Mouse (Mus musculus) heart, embryonic 11.5 days (tissue): ENCODE data around the gene Ryr1. TPM values are rescaled to one million over a fixed set of nuclear protein-coding genes. Genes with fewer than 3 reads are reported as not detected.
A peak's percentile ranks its signal among the peaks of the same experiment; 100 is the strongest.

ENCODE experiments used
- ATAC-seq: fragments of 200-750 bp; cut with Nextera tagmentation; replicated peaks from 2 replicates; pipeline ENCODE4 v1.8.0; 2017; ENCODE audit warnings: moderate library complexity; ENCODE audit not compliant: insufficient number of reproducible peaks, low FRiP score, low TSS enrichment
- H3K27ac ChIP-seq: fragments of 300-500 bp; sonication (generic); 2 replicates; pipeline ENCODE4 v1.5.1; 2014; ENCODE audit warnings: mild to moderate bottlenecking, low read depth, low read length
- H3K27me3 ChIP-seq: fragments of 300-500 bp; sonication (generic); 2 replicates; pipeline ENCODE4 v1.6.1; 2014; ENCODE audit warnings: mild to moderate bottlenecking, low read length, mixed read lengths; ENCODE audit not compliant: control insufficient read depth, insufficient read depth
- H3K36me3 ChIP-seq: fragments of 300-500 bp; sonication (generic); 2 replicates; pipeline ENCODE4 v1.6.1; 2014; ENCODE audit warnings: mild to moderate bottlenecking, low read length, moderate library complexity, mixed read lengths; ENCODE audit not compliant: control insufficient read depth, insufficient read depth
- H3K4me1 ChIP-seq: fragments of 300-500 bp; sonication (generic); 2 replicates; pipeline ENCODE4 v1.6.1; 2014; ENCODE audit warnings: low read length; ENCODE audit not compliant: control insufficient read depth, insufficient read depth
- H3K4me2 ChIP-seq: fragments of 300-500 bp; sonication (generic); 2 replicates; pipeline ENCODE4 v1.6.1; 2014; ENCODE audit warnings: mild to moderate bottlenecking, moderate library complexity
- H3K4me3 ChIP-seq: fragments of 300-500 bp; sonication (generic); 2 replicates; pipeline ENCODE4 v1.5.1; 2014; ENCODE audit warnings: low read depth, low read length
- H3K9ac ChIP-seq: fragments of 300-500 bp; sonication (generic); 2 replicates; pipeline ENCODE4 v1.6.1; 2014; ENCODE audit warnings: mild to moderate bottlenecking, low read depth, low read length, moderate library complexity
- H3K9me3 ChIP-seq: fragments of 300-500 bp; sonication (generic); replicated peaks from 2 replicates; pipeline ENCODE4 v1.6.1; 2016; ENCODE audit warnings: low read length; ENCODE audit not compliant: control insufficient read depth
- WGBS: fragments of 180-500 bp; shearing (Covaris S2); extraction: QIAGEN DNeasy Blood & Tissue Kit; methylation state at CpG from one replicate; pipeline ENCODE4 v1.1.7; 2014; ENCODE audit not compliant: insufficient replicate concordance; 5-methylcytosine and 5-hydroxymethylcytosine counted together
- polyA plus RNA-seq: library from polyadenylated mRNA; unstranded; fragments of >200 nt; fragmentation: Nextera tagmentation; extraction: Ambion mirVana; gene quantifications from 2 replicates; pipeline ENCODE4 v1.2.1, GENCODE M21; 2014

Ryr1 gene
- polyA plus RNA-seq, 1 experiment from 2014 or later = 0.31 TPM

- no peak for ATAC-seq
- H3K4me1 ChIP-seq = no peaks in the 10 kb centered on the region
- H3K9me3 ChIP-seq = no peaks in the 10 kb centered on the region
- H3K4me3 ChIP-seq = no peak overlapping the region
- H3K27me3 ChIP-seq = peaks cover 37% of the 10 kb centered on the region
- 9% methylated on average over 19 of the region's 19 CpGs for WGBS
- H3K9ac ChIP-seq = no peak overlapping the region
- no peak overlapping the region for H3K27ac ChIP-seq
- H3K36me3 ChIP-seq = no peaks in the 10 kb centered on the region
- H3K4me2 ChIP-seq = peak overlapping the region; percentile 22; the same call in 1 of the 2 replicates
These were observed 63.4 kb downstream of the Ryr1 start for GRCm38 (mm10) chr7:29061522-29062037.

- H3K9ac ChIP-seq = no peak overlapping the region
- H3K9me3 ChIP-seq = no peaks in the 10 kb centered on the region; the same call in 1 of the 2 replicates
- ATAC-seq = no peak
- peaks cover 50% of the 10 kb centered on the region for H3K27me3 ChIP-seq
- no peak overlapping the region for H3K4me3 ChIP-seq
- whole genome bisulfite sequencing = 81% methylated on average over 19 of the region's 19 CpGs
- no peak overlapping the region for H3K27ac ChIP-seq
- H3K36me3 ChIP-seq = no peaks in the 10 kb centered on the region
- no peaks in the 10 kb centered on the region for H3K4me1 ChIP-seq
- no peak overlapping the region for H3K4me2 ChIP-seq
These were observed 65.5 kb downstream of the Ryr1 start for GRCm38 (mm10) chr7:29059445-29059844.

DNA sequence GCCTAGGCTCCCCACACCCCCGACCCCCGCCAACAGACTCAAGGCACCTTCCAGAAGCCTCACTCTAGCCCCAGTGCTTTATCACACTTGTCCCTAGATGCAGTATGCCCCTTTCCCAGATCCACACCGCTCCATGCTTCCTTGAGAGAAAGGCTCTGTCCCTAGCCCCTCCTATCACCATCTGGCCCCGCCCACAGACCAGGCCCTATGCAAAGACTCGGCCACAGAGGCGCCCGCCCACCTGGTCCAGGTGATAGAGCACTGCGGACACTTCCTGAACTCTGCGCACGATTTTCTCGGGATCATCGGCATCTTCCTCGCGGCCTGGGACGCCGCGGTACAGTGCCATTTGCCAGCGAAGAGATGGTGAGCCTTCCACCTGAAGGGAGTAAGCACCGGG is 72.2 kb downstream of the Ryr1 start:
- ATAC-seq = no peak
- WGBS = 3% methylated on average over 19 of the region's 19 CpGs
- Histone ChIP-seq H3K4me2 (peak overlapping the region; percentile 11; the same call in 1 of the 2 replicates), H3K9ac (no peak overlapping the region), H3K4me1 (no peaks in the 10 kb centered on the region), H3K27me3 (peaks cover 59% of the 10 kb centered on the region), H3K9me3 (no peaks in the 10 kb centered on the region; the same call in none of the 2 replicates), H3K27ac (no peak overlapping the region), H3K36me3 (no peaks in the 10 kb centered on the region), H3K4me3 (no peak overlapping the region)

GRCm38 (mm10) chr7:29050797-29051196 is 74.2 kb downstream of the Ryr1 start:
- Histone ChIP-seq H3K9ac (no peak overlapping the region), H3K4me3 (no peak overlapping the region), H3K36me3 (no peaks in the 10 kb centered on the region), H3K9me3 (no peaks in the 10 kb centered on the region; the same call in none of the 2 replicates), H3K4me1 (no peaks in the 10 kb centered on the region), H3K4me2 (no peak overlapping the region), H3K27me3 (peaks cover 47% of the 10 kb centered on the region), H3K27ac (no peak overlapping the region)
- ATAC-seq = no peak
- 40% methylated on average over 2 of the region's 2 CpGs for WGBS

GRCm38 (mm10) chr7:29048615-29049014 is 76.4 kb downstream of the Ryr1 start:
- 76% methylated on average over 11 of the region's 11 CpGs for WGBS
- no peaks in the 10 kb centered on the region; the same call in 1 of the 2 replicates for H3K9me3 ChIP-seq
- H3K27me3 ChIP-seq = peaks cover 34% of the 10 kb centered on the region

GRCm38 (mm10) chr7:29048070-29048469 is 76.9 kb downstream of the Ryr1 start:
- Histone ChIP-seq H3K4me3 (no peak overlapping the region), H3K27me3 (peaks cover 29% of the 10 kb centered on the region), H3K27ac (no peak overlapping the region), H3K9me3 (no peaks in the 10 kb centered on the region; the same call in 1 of the 2 replicates), H3K9ac (no peak overlapping the region), H3K36me3 (no peaks in the 10 kb centered on the region), H3K4me2 (no peak overlapping the region), H3K4me1 (no peaks in the 10 kb centered on the region)
- 78% methylated on average over 3 of the region's 3 CpGs for WGBS
- no peak for ATAC-seq

More at GRCm38 (mm10) chr7:29048615-29049014, 76.4 kb downstream of the Ryr1 start:
- Histone ChIP-seq H3K27ac (no peak overlapping the region), H3K4me3 (no peak overlapping the region), H3K36me3 (no peaks in the 10 kb centered on the region), H3K4me2 (no peak overlapping the region), H3K4me1 (no peaks in the 10 kb centered on the region), H3K9ac (no peak overlapping the region)
- no peak for ATAC-seq

DNA sequence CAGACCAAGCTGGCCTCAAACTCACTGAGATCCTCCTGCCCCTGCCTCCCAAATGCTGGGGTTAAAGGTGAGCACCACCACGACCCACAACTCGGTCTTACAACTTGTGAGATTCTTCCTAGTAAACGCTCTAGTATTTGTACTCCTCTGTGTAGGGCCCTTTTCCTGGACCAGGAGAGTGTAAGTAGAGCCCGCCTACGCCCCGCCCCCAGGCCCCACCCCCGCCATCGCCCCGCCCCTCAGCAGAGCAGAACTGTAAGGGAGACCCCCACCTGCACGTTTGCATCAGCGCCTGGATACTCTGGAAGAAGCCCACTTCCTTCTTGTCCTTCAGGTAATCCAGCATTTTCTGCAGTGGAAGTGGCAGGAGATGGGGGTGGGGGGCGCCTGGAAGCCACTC is 78.4 kb downstream of the Ryr1 start:
- Histone ChIP-seq H3K4me1 (no peaks in the 10 kb centered on the region), H3K9me3 (no peaks in the 10 kb centered on the region; the same call in 1 of the 2 replicates), H3K4me3 (no peak overlapping the region), H3K9ac (no peak overlapping the region), H3K4me2 (no peak overlapping the region), H3K36me3 (no peaks in the 10 kb centered on the region), H3K27ac (no peak overlapping the region), H3K27me3 (peaks cover 16% of the 10 kb centered on the region)
- no peak for ATAC-seq
- 3% methylated on average over 12 of the region's 12 CpGs for WGBS

DNA sequence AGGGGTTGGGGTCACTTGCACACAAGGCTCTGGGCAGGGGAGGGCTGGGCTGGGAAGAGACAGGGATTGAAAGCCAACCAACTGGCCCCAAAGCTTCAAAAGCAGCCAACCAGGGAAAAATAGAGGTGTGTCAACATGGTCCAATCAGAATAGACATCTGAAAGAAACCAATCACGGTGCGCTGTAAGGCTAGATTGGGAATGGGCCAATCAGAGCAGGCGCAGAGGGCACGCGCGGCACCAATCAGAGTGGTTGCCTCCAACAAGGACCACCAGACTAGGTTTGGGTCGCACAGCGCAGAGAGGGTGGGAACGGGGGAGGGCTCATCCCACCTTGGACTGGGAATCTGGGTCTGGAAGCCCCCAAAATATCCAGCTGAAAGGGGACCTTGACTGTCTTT is 80.7 kb downstream of the Ryr1 start:
- no peak overlapping the region for H3K27ac ChIP-seq
- peaks cover 7% of the 10 kb centered on the region; the same call in 1 of the 2 replicates for H3K4me1 ChIP-seq
- H3K4me3 ChIP-seq = no peak overlapping the region
- no peak overlapping the region for H3K4me2 ChIP-seq
- 43% methylated on average over 9 of the region's 9 CpGs for WGBS
- no peaks in the 10 kb centered on the region for H3K36me3 ChIP-seq
- ATAC-seq = no peak
- no peak overlapping the region for H3K9ac ChIP-seq
- H3K27me3 ChIP-seq = peaks cover 12% of the 10 kb centered on the region
- H3K9me3 ChIP-seq = no peaks in the 10 kb centered on the region; the same call in 1 of the 2 replicates

DNA sequence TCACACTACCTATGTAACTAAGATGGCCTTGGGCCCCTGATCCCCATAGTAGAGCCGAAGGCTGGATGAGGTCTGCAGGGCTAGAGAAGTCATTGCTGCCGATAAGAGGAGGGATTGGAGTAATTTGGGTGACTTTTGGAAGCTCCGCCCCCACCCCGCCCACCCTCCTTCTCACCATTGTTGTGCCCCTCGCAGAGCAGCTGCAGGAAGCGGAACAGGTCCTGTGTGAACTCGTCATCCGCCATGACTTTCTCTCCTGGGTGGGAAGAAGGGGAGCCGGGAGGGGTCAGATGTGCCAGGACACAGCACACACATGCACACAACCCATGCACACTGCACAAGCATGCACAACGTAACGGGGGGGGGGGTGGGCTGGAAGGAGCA is 81.3 kb downstream of the Ryr1 start:
- Histone ChIP-seq H3K4me2 (no peak overlapping the region), H3K9me3 (no peaks in the 10 kb centered on the region; the same call in 1 of the 2 replicates), H3K36me3 (no peaks in the 10 kb centered on the region), H3K27me3 (peaks cover 12% of the 10 kb centered on the region), H3K4me3 (no peak overlapping the region), H3K4me1 (peaks cover 7% of the 10 kb centered on the region; the same call in 1 of the 2 replicates), H3K9ac (no peak overlapping the region), H3K27ac (no peak overlapping the region)
- ATAC-seq = no peak
- WGBS = 44% methylated on average over 11 of the region's 11 CpGs
